Mouse (Mus musculus): ENCODE measurements around the gene Cfap77.
"Not testable (repeated sequence)": the region's sequence is repeated elsewhere in the genome, so short reads cannot be mapped to it uniquely, and the experiment has no call there.

Cfap77 gene

DNA sequence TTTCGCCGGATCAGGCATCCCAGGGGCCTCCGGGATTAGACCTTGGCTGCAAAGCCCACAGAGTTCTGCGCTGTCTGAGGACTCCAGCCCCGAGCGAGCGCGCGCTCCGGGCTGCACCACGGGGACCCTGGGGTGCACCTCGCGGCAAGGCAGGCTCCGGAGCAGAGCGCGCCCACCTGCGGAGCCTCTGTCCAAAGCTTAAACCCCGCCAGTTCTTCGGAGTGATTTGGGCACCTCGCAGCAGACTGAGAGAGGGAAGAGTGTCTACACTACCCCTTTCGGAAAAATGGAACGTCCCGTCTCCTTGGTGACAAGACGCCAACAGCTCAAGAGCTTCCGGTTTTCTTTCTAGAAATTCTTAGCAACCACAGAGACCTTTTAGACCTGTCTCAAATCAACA is at the start of gene Cfap77:
Cfap77 (minus strand) TSS at position 76 of the 400 bp plus-strand sequence.
- in situ Hi-C loops (cut with MboI; ENCODE audit: low pct_unique_long_range_greater_than_20kb in 1 of 2, low sequenced_read_pairs in 2 of 2, unreplicated experiment in 1 of 2): loop anchor here (5.0 to 10.0 kb wide), 2 partner anchors 133 to 300 kb away; no protein-coding TSS in a partner anchor

GRCm38 (mm10) chr2:29102416-29103377 is 47.8 kb upstream of the Cfap77 start:
- in situ Hi-C loops (cut with MboI; ENCODE audit: low pct_unique_long_range_greater_than_20kb in 1 of 2, low sequenced_read_pairs in 2 of 2, unreplicated experiment in 1 of 2): not testable (repeated sequence)

GRCm38 (mm10) chr2:29100822-29101534 is 46.1 kb upstream of the Cfap77 start:
- in situ Hi-C loops (cut with MboI; ENCODE audit: low pct_unique_long_range_greater_than_20kb in 1 of 2, low sequenced_read_pairs in 2 of 2, unreplicated experiment in 1 of 2): no loop called here

DNA sequence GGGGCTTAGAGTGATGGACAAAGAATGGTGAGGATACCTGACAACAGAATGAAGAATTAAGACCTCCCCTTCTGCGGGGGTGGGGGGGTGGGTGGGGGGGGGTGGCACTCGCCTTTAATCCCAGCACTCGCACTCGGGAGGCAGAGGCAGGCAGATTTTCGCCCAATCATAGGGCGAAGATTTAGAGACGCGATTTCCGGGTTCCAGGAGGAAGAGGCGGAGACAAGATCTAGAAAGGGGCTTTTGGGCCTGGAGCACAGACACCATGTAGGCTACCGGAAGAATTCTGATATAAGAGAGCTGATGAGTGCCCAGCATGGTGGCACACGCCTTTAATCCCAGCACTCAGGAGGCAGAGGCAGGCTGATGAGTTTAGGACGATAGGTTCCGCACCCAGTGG is 44.8 kb upstream of the Cfap77 start:
- in situ Hi-C loops (cut with MboI; ENCODE audit: low pct_unique_long_range_greater_than_20kb in 1 of 2, low sequenced_read_pairs in 2 of 2, unreplicated experiment in 1 of 2): no loop called here

DNA sequence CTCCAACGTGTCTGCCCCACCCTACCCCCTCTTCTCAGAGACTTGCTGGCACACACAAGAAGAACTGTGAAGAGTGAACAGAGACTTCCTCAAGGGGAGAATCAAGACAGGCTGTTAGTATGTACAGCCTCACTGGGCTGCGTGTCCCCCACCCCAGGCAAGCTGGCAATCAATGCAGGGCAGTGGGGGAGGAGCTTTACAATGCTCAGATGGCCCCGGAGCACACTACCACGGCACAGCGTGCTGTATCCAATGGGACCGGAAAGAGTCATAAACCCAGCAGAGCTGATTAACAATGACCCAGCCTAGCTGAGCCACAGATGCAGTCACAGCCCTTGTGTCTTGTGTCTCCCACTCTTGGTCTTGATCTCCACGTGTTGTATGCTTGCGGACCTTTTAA is 43.9 kb upstream of the Cfap77 start:
- in situ Hi-C loops (cut with MboI; ENCODE audit: low pct_unique_long_range_greater_than_20kb in 1 of 2, low sequenced_read_pairs in 2 of 2, unreplicated experiment in 1 of 2): no loop called here

DNA sequence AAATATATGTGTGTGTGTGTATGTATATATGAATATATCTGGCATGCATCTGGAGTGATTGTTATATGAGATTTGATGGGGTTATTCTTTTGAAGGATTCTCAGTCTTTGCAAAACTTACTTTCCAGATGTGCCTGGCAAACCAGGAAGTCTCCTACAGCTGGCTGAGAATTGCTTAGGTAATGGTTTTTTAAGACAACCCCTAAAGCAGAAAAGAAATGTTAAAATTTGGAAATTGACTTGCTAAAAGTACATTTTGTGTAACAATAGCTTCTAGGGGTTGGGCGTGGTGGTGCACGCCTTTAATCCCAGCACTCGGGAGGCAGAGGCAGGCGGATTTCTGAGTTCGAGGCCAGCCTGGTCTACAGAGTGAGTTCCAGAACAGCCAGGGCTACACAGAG is 43.1 kb upstream of the Cfap77 start:
- in situ Hi-C loops (cut with MboI; ENCODE audit: low pct_unique_long_range_greater_than_20kb in 1 of 2, low sequenced_read_pairs in 2 of 2, unreplicated experiment in 1 of 2): not testable (repeated sequence)

- in situ Hi-C loops (cut with MboI; ENCODE audit: low pct_unique_long_range_greater_than_20kb in 1 of 2, low sequenced_read_pairs in 2 of 2, unreplicated experiment in 1 of 2): no loop called here
Measured at GRCm38 (mm10) chr2:29097465-29097864, 42.6 kb upstream of the Cfap77 start.

GRCm38 (mm10) chr2:29096751-29097150 is 41.9 kb upstream of the Cfap77 start:
- in situ Hi-C loops (cut with MboI; ENCODE audit: low pct_unique_long_range_greater_than_20kb in 1 of 2, low sequenced_read_pairs in 2 of 2, unreplicated experiment in 1 of 2): no loop called here

DNA sequence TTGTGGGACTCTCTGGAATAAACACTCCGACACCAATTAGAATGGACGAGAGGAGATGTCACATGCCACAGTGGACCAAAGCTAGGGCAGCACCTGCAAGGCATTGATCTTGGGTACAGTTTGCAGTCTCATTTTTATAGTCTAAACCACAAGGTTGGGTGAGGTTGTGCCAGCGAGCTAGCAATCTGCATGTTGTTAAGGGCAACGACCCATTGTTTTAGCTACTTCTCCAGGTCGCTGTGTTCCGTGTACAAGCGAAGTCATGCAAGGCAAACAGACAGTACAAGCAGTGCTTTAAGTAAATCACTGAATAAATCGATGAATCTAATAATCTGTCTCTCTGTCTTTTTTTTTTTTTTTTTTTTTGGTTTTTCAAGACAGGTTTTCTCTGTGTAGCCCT is 40.8 kb upstream of the Cfap77 start:
- in situ Hi-C loops (cut with MboI; ENCODE audit: low pct_unique_long_range_greater_than_20kb in 1 of 2, low sequenced_read_pairs in 2 of 2, unreplicated experiment in 1 of 2): no loop called here

DNA sequence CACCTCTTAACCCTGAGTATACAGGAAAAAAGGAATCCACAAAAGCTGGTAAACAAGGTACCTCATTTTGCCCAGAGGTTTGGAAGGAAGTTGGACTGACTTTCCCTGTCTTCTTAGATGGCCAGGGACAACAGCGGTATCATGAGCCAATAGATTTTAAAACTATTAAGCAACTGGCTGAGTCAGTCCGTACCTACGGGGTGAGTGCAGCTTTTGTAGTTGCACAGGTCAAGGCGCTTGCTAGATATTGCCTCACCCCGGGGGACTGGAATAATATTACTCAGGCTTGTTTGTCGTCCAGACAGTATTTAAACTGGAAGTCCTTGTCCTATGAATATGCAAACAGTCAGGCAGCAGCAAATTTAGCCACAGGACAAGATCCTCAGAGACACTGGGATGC is 34.4 kb upstream of the Cfap77 start:
- in situ Hi-C loops (cut with MboI; ENCODE audit: low pct_unique_long_range_greater_than_20kb in 1 of 2, low sequenced_read_pairs in 2 of 2, unreplicated experiment in 1 of 2): not testable (repeated sequence)

GRCm38 (mm10) chr2:29086026-29086425 is 31.2 kb upstream of the Cfap77 start:
- in situ Hi-C loops (cut with MboI; ENCODE audit: low pct_unique_long_range_greater_than_20kb in 1 of 2, low sequenced_read_pairs in 2 of 2, unreplicated experiment in 1 of 2): no loop called here

GRCm38 (mm10) chr2:29081965-29082364 is 27.1 kb upstream of the Cfap77 start:
- in situ Hi-C loops (cut with MboI; ENCODE audit: low pct_unique_long_range_greater_than_20kb in 1 of 2, low sequenced_read_pairs in 2 of 2, unreplicated experiment in 1 of 2): no loop called here

DNA sequence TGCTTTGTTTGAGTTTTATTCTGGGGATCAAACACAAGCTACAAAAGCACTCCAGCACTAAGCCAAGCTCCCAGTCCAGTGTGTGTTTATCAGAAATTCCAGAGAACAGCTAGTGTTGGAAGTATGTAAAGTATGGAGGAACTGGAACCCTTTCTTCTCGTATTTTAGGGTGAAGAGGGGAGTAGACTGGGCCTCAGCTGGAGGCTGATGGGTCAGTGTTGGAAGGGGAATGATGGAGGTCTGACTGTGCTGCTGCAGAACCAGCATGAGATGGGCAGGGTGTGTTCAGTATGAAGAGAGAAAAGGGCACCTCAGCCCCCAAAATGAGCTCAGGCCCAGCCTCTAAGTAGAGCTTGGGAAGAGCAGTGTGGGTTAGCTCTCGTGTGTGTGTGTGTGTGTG is 21.4 kb upstream of the Cfap77 start:
- in situ Hi-C loops (cut with MboI; ENCODE audit: low pct_unique_long_range_greater_than_20kb in 1 of 2, low sequenced_read_pairs in 2 of 2, unreplicated experiment in 1 of 2): no loop called here

GRCm38 (mm10) chr2:29075331-29076070 is 20.6 kb upstream of the Cfap77 start:
- in situ Hi-C loops (cut with MboI; ENCODE audit: low pct_unique_long_range_greater_than_20kb in 1 of 2, low sequenced_read_pairs in 2 of 2, unreplicated experiment in 1 of 2): no loop called here

DNA sequence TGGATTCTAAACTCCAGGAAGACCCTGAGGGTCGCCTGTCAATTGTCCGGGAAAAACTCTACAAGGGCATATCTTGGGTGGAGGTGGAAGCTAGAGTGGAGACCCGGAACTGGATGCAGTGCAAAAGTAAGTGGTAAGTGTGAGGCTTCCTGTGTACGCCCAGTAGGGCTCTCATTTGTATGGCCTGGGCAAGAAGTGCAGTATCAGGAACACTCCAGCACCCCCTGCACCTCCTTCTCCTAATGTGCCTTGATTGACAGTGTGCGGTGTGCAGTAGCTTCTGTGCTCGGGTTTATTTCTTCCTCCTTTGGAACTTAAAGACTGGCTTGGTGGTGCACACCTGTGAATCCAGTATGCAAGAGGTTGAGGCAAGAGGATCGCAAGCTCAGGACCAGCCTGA is 19.8 kb upstream of the Cfap77 start:
- in situ Hi-C loops (cut with MboI; ENCODE audit: low pct_unique_long_range_greater_than_20kb in 1 of 2, low sequenced_read_pairs in 2 of 2, unreplicated experiment in 1 of 2): no loop called here

DNA sequence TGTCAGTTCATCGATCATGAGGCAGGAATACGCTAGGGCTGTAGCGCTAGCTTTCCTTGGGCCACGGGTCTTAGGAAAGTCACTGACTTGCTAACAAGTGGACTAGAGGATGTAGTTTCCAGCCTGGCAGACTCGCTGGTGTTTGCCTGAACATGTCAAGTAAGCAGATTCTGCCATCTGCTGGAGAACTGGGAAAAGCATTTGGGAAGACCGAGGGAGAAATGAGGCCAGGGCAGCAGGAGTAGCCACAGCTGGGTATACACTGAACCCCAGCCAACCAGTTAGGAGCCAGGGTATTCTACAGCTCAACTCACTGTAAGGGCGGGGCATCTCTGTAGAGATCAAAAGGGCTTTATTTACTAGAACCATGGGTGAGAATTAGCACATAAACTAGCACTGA is 11.5 kb upstream of the Cfap77 start:
- in situ Hi-C loops (cut with MboI; ENCODE audit: low pct_unique_long_range_greater_than_20kb in 1 of 2, low sequenced_read_pairs in 2 of 2, unreplicated experiment in 1 of 2): loop anchor here in 1 of 2 experiments (5.0 kb wide), 1 partner anchor 66 kb away; no protein-coding TSS in a partner anchor

DNA sequence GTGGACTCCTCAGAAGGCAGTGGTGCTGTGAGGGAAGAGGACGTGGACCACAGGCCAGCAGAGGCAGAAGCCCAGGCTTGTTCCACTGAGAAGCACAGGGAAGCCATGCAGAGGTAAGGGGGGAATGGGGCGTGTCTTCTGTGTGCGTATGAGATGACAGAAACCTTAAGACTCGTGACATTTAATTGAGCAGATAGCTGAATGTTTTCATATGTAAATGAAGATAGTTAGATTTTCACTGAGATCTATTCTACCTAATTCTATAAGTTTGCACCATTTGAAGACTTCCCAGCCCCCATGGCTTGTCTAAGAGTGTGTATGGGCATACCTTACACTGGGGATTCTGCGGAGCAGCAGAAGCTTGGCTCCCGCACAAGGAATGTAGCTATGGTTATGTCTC is 10.9 kb upstream of the Cfap77 start:
- in situ Hi-C loops (cut with MboI; ENCODE audit: low pct_unique_long_range_greater_than_20kb in 1 of 2, low sequenced_read_pairs in 2 of 2, unreplicated experiment in 1 of 2): loop anchor here in 1 of 2 experiments (5.0 kb wide), 1 partner anchor 67 kb away; no protein-coding TSS in a partner anchor

DNA sequence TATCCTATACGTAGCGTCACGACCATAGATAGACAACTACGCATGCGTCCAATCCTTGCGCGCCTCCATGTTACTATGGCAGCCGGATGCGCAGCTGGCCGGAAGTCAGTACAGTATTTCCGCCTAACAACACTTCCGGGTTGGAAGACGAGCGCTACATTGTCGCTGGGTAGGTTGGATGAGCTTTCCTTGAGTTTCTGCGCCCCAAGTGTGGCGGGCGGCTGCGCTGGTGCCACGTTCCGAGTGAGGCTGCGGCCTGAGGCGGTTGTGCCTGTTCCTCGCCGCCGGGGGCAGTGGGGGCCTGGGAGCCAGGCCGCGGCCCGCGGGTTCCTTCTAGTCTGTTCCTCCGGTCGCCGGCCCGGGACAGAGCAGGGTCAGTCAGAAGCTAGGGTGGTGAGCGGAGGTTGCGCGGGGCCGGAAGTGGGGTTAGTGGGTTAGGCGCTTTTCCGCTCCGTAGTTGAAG is 5.3 kb upstream of the Cfap77 start, which contains the start of gene Ttf1:
Ttf1 (plus strand) TSS at position 128 of the 463 bp plus-strand sequence.
- in situ Hi-C loops (cut with MboI; ENCODE audit: low pct_unique_long_range_greater_than_20kb in 1 of 2, low sequenced_read_pairs in 2 of 2, unreplicated experiment in 1 of 2): no loop called here
